Mouse (Mus musculus): Measurements from ENCODE around the gene Sfxn1.

The Sfxn1 gene

DNA sequence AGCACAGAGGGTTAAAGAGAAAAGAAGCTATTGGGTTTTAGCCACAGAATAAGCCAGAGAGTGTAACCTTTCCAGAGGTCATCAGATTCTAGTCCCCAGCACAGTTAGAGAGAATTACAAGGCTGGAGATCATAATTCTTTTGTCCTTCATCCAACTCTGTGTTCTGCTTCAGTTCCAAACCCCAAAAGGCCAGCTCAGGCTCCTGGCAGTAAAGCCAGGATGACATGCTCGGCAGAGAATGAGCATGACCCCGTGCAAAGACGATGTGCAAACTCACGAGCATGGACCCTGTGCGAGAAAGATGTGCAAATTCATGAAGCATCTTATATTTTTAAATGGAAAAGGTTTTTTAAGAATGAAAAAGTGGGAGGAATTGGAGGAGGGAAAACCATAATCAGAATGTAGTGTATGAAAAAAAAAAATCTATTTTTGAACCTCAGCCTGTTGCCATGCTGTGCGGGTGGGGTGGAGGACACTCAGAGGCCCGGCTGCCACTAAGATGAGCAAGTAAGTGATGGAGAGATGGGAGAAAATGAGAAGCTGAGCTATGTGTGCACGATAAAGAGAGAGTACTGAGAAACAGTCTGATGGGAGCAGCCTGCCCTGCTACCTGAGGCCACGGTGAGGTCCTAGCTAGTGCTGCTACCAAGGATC, 66.2 kb downstream of the Sfxn1 start:
- DNase-seq (ENCODE audit: low read depth), result no peak

- no peak for DNase-seq (ENCODE audit: low read depth)
Observed at GRCm38 (mm10) chr13:54143788-54144187, 72.1 kb downstream of the Sfxn1 start.

GRCm38 (mm10) chr13:54144624-54145023, 73.0 kb downstream of the Sfxn1 start:
- DNase-seq (ENCODE audit: low read depth), result no peak

DNA sequence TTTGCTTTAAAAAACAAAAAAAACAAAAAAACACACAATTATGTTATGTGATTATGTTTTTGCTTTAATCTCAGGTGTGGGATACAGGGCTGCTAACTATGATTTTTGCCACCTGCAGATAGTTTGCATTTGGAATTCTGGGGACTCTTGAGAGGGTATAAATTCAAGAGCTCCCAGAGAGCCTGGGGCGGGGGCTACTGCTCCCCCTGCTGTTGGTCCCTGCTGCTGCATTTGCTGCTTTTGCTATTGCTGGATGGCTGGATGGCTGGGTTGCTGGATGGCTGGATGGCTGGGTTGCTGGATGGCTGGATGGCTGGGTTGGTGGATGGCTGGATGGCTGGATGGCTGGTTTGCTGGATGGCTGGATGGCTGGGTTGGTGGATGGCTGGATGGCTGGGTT, 75.7 kb downstream of the Sfxn1 start:
- DNase-seq (ENCODE audit: low read depth), result no peak

- no peak for DNase-seq (ENCODE audit: low read depth)
Observed at GRCm38 (mm10) chr13:54152421-54152820, 80.8 kb downstream of the Sfxn1 start.

DNA sequence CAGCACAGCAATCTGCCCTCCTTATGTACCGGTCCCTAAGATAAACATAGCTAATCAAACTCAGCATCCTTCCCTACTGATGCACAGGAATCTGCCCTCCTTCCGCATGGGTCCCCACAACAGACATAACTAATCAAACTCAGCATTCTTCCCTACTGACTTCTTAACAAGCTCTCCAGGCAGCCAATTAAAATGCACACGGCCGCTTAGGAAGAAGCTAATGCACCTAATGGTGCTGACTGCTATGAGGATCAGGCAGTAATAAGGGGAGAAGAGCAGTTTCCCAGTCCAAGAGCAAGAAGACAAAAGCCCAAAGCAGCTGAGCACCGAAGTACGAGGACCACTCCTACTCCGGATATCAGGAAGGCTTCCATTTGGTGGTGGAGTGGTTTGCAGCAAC, 81.2 kb downstream of the Sfxn1 start:
- no peak for DNase-seq (ENCODE audit: low read depth)

DNA sequence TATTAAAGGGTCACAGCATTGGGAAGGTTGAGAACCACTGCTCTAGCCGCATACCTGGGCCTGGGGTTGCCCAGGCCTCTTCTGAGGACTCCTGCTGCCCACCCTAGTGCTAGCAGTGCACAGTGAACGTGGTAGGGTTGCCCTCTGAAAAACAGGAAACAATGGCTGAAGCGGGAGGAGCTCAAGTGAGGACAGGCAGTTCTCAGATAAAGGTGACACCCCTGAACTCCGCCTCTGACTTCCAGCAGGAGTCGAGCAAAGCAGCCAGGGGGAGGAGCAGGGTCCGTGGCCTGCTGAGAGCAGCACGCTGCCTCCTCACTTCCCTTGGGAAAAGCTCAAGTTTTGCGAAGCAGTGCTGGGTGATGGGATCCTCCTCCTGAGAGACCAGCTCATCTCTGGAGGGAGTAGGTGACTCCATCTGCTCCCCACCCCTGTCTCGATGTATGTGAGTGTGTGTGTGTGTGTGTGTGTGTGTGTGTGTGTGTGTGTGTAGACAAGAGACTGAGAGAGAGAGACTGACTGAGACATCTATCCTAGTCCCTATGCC, 82.1 kb downstream of the Sfxn1 start:
- DNase-seq (ENCODE audit: low read depth), result no peak

DNA sequence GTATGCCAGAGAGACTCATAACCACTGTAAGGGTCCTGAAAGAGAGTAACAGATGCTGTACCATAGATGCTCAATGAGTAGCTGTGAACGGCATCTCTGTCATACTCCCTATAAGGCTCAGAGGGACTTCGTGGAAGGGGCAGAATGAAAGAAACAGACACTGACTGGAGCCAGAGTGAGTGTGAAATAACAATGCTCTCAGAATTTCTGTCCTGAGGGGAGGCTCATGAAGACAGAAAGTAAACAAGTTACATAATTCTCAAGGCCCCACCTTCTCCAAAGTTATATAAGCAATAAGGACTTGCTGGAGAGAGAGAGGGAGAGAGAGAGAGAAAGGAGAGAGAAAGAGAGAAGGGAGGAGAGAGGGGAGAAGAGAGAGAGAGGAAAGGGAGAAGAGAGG, 84.2 kb downstream of the Sfxn1 start:
- DNase-seq (ENCODE audit: low read depth), result no peak

Data from fibroblast of lung, adult 2 months (primary cell).